Mouse (Mus musculus): ENCODE measurements around the gene Trim13.
A peak's percentile ranks its signal among the peaks of the same experiment; 100 is the strongest.
"Not testable (repeated sequence)": the region's sequence is repeated elsewhere in the genome, so short reads cannot be mapped to it uniquely, and the experiment has no call there.

Trim13 gene

GRCm38 (mm10) chr14:61597968-61598367 is at the start of gene Trim13:
Gene Trim13, plus strand, starts transcription at chr14:61598247.
- DNase-seq = no peak

GRCm38 (mm10) chr14:61548614-61549013 is 49.4 kb upstream of the Trim13 start:
- no peak for DNase-seq

DNA sequence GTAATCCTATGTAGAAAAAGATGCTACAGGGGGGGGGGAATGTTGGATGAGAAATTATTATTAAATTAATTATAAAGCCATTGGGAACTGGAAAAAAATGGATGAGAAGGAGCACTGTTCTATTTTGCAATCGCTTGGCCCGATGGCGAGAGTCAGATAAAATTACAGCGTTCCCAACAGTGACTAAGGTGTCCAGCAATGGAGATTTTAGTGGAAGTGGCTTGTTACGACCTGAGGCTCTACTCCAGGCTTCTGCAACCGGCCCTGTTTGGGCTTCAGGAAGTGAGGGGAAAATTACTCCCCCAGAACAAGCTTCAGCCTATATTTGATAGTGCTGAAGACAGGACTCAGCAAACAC is 42.1 kb upstream of the Trim13 start:
- no peak for DNase-seq

DNA sequence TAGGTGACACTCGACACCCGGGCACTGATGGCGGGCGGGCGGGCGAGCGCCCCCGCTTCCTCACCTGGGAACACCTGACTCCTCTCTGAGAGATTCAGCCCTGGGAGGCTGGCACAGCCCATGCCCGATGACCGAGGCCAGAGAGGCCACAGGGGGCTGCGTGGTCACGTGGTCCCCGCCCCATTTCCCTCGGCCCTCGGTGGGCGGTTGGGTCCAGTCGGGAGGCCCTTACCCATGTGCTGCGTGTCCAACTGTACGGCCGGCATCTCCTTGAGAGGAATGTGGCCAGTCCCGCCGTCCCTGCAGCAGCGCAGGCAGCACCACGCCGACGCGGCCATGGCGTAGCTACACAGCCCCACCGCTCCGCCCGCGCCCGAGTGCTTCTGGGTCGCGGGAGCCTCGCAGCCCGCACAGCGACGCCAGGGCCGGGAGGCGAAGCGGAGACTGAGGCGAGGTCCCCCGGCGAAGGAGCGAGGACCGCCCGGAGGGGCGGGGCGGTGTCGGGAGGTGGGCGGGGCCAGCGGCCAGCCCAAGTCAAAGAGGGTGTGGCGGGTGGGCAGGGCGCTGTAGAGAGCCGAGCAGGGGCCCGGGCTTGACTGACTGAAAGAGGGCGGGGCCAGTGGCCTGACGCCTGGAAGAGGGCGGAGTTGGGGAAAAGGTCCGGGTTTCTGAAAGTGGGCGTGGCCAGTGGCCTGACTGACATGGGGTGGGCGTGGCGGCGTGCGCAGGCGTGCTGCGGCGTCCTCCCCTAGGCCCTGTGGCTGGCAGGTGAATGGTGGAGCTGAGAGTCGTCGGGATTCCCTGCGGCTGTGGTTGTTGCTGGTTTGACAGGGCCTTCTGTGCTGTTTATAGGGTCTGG is 41.5 kb upstream of the Trim13 start, which contains the start of gene Spryd7:
Spryd7 (minus strand) TSS at position 598 of the 859 bp plus-strand sequence.
- DNase-seq = peak; percentile 98

- DNase-seq = no peak
These were observed 39.1 kb upstream of the Trim13 start for GRCm38 (mm10) chr14:61558901-61559300.

- no peak for DNase-seq
These were observed 38.2 kb upstream of the Trim13 start for GRCm38 (mm10) chr14:61559856-61560255.

- DNase-seq = not testable (repeated sequence)
These were observed 31.8 kb upstream of the Trim13 start for GRCm38 (mm10) chr14:61566211-61566610.

DNA sequence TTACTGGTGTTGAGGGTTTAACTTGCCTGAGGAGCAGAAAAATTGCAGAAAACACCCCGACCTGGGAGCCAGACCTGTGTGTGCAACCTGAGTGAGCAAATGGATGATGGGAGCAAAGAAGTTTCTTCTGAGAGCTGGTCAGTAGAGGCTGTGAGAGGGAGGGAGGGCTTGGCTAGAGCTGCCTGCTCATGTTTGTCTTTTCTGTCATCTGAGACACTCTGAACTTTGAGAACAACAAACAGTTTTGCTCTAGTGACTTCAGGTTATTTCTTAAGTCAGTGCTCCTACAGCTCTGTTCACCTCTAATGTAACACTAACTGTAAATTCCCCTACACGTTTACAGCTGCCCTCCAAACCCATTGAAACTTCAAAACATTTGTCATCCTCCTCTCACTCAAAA is 28.7 kb upstream of the Trim13 start:
- no peak for DNase-seq

DNA sequence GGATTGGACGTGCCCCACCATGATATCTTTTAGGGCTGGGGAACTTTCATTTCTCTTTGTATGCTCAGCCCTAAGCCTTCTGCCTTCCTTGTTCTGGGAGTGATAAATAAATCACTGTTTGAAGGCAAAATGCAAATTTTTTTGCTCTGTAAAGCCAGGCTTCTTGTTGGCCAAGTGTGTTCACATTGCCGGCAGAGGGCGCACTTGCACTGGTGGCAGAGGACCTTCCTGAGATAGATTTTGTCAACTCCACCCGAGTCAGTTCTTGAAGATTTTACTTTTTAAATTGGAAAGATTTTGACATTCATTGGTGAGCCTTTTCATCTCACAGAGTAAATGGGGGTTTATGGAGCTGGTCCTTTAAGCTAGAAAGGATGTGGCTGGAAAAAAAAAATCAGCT is 26.7 kb upstream of the Trim13 start:
- DNase-seq = peak; percentile 93

- no peak for DNase-seq
These were observed 25.9 kb upstream of the Trim13 start for GRCm38 (mm10) chr14:61572131-61572530.

- no peak for DNase-seq
These were observed 23.0 kb upstream of the Trim13 start for GRCm38 (mm10) chr14:61575066-61575465.

DNA sequence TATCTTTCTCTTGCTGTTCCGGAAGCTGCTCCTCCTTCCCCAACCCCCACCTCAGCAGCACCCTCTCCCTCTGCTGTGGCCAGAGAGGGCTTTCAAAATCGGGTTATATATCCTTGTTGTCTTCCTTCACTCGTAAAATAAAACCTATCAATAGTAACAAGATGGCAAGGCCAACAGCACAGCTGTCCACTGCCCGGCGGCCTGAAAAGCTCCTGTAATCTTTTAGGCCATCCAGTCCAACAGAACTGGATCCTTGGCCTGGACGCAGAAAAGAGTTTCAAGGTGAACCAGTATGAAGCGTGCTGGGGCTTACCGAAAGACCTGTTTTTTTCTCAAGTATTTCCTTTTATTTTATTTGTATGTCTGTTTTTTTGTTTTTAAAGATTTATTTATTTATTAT is 22.1 kb upstream of the Trim13 start:
- no peak for DNase-seq

GRCm38 (mm10) chr14:61589288-61590065 is 8.6 kb upstream of the Trim13 start:
- no peak for DNase-seq

- DNase-seq = no peak
These were observed 1.2 kb upstream of the Trim13 start for GRCm38 (mm10) chr14:61596719-61597426.

DNA sequence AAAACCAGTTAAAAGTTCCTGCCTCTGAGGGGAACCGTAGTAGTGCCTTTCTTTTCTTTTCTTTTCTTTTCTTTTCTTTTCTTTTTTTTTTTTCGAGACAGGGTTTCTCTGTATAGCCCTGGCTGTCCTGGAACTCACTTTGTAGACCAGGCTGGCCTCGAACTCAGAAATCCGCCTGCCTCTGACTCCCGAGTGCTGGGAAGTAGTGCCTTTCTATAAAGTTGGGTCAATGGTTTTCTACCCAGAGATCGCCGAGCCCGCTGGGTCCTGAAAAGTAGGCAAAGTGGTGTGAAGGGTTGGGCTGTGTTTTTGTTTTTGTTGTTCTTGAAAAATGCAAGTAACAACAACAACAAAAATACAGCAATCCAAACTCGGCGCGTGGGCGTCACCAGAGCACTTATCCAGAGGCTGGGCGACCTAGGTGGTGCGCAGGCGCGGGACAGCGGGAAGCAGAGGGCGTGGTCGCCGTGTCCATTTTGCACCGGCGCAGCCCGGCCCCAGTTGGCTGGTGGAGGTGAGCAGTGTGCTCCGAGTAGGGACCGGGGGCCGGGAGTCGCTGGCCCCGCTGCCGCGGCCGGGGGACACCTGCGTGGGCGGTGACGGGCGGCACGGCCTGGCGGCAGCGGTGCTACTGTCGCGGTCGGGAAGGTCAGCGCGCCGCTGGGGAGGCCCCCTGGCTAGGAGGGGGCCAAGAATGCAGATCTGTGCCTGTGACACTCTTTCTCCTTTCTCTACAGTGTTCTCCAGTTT is 1.2 kb downstream of the Trim13 start:
- DNase-seq = peak; percentile 92

GRCm38 (mm10) chr14:61601348-61601747 is 3.3 kb downstream of the Trim13 start:
- no peak for DNase-seq

DNA sequence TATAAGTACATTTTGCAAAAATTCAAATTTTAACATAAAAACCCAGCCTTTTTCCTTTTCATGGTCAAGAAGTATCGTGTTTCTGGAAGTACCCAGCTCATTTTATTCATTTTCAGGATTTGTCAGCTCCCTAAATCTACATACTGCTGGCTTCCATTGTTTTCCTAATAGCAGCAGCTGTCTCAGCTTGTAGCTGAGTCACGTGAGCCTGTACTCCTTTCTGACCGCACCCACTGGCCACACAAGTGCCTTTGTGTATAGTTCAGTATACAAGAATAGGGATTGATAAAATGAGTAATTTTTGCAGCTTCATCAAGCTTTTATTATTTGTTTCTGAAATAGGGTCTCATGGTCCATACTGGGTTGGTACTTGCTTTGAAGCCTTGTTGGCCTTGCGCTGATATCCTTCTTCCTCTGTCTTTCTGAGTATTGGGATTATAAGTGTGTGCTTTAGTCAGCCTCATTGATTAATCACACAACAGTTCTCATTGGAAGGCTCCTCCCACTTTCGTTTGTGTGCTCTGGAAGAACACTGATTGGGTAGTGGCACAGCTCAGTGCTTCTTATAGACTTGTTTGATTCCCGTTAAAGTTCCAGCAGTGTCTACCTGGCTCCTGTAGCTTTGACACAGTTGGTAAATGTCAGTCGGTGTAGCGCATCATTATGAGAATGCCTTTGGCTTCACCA is 5.2 kb downstream of the Trim13 start:
- no peak for DNase-seq

GRCm38 (mm10) chr14:61604081-61604480 is 6.0 kb downstream of the Trim13 start:
- no peak for DNase-seq

DNA sequence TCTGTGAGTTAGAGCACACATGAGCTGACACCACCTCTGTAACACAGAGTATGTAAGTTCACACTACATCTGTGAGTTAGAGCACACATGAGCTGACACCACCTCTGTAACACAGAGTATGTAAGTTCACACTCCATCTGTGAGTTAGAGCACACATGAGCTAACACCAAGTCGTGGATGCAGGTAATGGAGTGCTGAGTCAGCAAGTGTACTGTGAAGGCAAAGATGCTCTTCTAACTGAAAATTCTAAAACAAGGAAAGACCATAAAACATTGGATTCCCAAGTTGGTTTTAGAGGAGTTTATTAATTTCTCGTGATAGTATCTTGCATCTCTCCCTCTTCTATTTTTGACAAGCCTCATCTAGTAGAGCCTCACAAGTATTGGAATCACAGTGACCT is 8.0 kb downstream of the Trim13 start:
- DNase-seq = not testable (repeated sequence)

- DNase-seq = no peak
These were observed 9.1 kb downstream of the Trim13 start, which contains the start of gene Kcnrg for GRCm38 (mm10) chr14:61607157-61607556. Gene Kcnrg, plus strand, starts transcription at chr14:61607457.

- no peak for DNase-seq
These were observed 13.7 kb downstream of the Trim13 start for GRCm38 (mm10) chr14:61611766-61612165.

DNA sequence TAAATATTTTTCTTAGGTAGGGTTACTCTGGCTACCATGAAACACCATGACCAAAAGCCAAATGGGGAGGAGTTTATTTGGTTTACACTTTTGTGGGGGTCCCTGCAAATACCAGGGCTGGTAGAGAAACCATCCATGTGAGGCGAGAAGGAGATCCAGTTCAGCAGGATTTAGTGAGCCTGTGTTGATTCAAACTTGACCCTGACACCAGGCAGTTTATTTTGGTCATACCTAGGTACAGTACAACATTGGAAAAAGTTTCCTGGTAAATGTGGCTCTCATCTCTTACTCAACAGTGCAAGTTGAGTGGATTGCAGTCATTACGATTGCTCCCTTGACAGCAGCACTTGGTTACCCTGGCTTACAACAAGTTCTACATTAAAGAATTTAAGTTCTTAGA is 15.3 kb downstream of the Trim13 start:
- DNase-seq = no peak
